ENCODE assay signal across 13 mouse cellular contexts in genomic region chr11:31810011-31810786, GRCm38 (mm10).
DNase-seq lines count a peak whose midpoint lies in the region; ATAC-seq and TF ChIP-seq lines count a peak whose summit lies in the region.
"Had no signal": no experiment of that assay in that cellular context is flagged by ENCODE, and none has a peak within 500 bp of the region (broad histone marks: within the 10 kb centered on the region; RNA-seq: fewer than 3 reads in every experiment).

No protein-coding gene starts in this region.

- no peaks in the 10 kb centered on the region for H3K27me3 ChIP-seq in hindbrain, embryonic 11.5 days (ENCODE audit: control insufficient read depth, insufficient read depth, low read length)
- no peaks in the 10 kb centered on the region for H3K27me3 ChIP-seq in hindbrain, postnatal 0 days (ENCODE audit: insufficient read depth, low read length)
- H3K27me3 ChIP-seq in midbrain, embryonic 13.5 days, result no peaks in the 10 kb centered on the region
- no peaks in the 10 kb centered on the region for H3K27me3 ChIP-seq in midbrain, postnatal 0 days (ENCODE audit: insufficient read depth, low read length)
- H3K27me3 ChIP-seq: hindbrain, embryonic 15.5 days had no signal

- H3K9me3 ChIP-seq in hindbrain, embryonic 11.5 days (ENCODE audit: control insufficient read depth, low read length), result no peaks in the 10 kb centered on the region
- H3K9me3 ChIP-seq in hindbrain, postnatal 0 days (ENCODE audit: low read length), result no peaks in the 10 kb centered on the region
- no peaks in the 10 kb centered on the region for H3K9me3 ChIP-seq in midbrain, embryonic 13.5 days
- no peaks in the 10 kb centered on the region for H3K9me3 ChIP-seq in midbrain, postnatal 0 days (ENCODE audit: low read length)
- H3K9me3 ChIP-seq: hindbrain, embryonic 15.5 days had no signal

- no peaks in the 10 kb centered on the region for H3K36me3 ChIP-seq in hindbrain, embryonic 11.5 days (ENCODE audit: control insufficient read depth, insufficient read depth, low read length)
- no peaks in the 10 kb centered on the region for H3K36me3 ChIP-seq in hindbrain, postnatal 0 days (ENCODE audit: insufficient read depth, low read length)
- H3K36me3 ChIP-seq in midbrain, embryonic 13.5 days, result no peaks in the 10 kb centered on the region
- H3K36me3 ChIP-seq in midbrain, postnatal 0 days (ENCODE audit: insufficient read depth, low read length), result no peaks in the 10 kb centered on the region
- H3K36me3 ChIP-seq: hindbrain, embryonic 15.5 days had no signal

- WGBS in hindbrain, embryonic 11.5 days, result 53% methylated on average over 7 of the region's 7 CpGs
- 57% methylated on average over 7 of the region's 7 CpGs for WGBS in hindbrain, postnatal 0 days
- 60% methylated on average over 7 of the region's 7 CpGs for WGBS in midbrain, embryonic 13.5 days
- 51% methylated on average over 7 of the region's 7 CpGs for WGBS in midbrain, postnatal 0 days

- 0 out of 2 replicates have a peak, but pooled peaks cover 2% of the 10 kb centered on the region for H3K4me1 ChIP-seq in hindbrain, embryonic 11.5 days (replicated peaks; ENCODE audit: control insufficient read depth, insufficient read depth, low read length)
- peaks cover 16% of the 10 kb centered on the region for H3K4me1 ChIP-seq in hindbrain, postnatal 0 days (ENCODE audit: insufficient read depth, low read length)
- no peaks in the 10 kb centered on the region; the same call in 1 of the 2 replicates for H3K4me1 ChIP-seq in midbrain, embryonic 13.5 days (replicated peaks)
- H3K4me1 ChIP-seq in midbrain, postnatal 0 days (ENCODE audit: insufficient read depth, low read length), result no peaks in the 10 kb centered on the region

- 0 out of 2 replicates have a peak, but pooled peaks have one; percentile 51 for ATAC-seq in hindbrain, embryonic 11.5 days (ENCODE audit: low FRiP score)
- ATAC-seq in hindbrain, postnatal 0 days, result no peak
- 0 out of 2 replicates have a peak, but pooled peaks have one; percentile 21 for ATAC-seq in midbrain, embryonic 13.5 days
- ATAC-seq in midbrain, postnatal 0 days (ENCODE audit: low FRiP score), result no peak

- H3K9ac ChIP-seq in hindbrain, embryonic 11.5 days (ENCODE audit: low read depth, low read length), result no peak overlapping the region
- no peak overlapping the region for H3K9ac ChIP-seq in hindbrain, postnatal 0 days (replicated peaks; ENCODE audit: low read length)
- no peak overlapping the region for H3K9ac ChIP-seq in midbrain, embryonic 13.5 days (replicated peaks)
- no peak overlapping the region for H3K9ac ChIP-seq in midbrain, postnatal 0 days (replicated peaks; ENCODE audit: low read length, poor library complexity, severe bottlenecking)
- H3K9ac ChIP-seq: hindbrain, embryonic 15.5 days had no signal

- H3K4me2 ChIP-seq in hindbrain, embryonic 11.5 days (replicated peaks; ENCODE audit: low read depth, low read length), result no peak overlapping the region
- no peak overlapping the region for H3K4me2 ChIP-seq in hindbrain, postnatal 0 days (ENCODE audit: low read depth, low read length)
- H3K4me2 ChIP-seq in midbrain, embryonic 13.5 days (replicated peaks), result no peak overlapping the region
- H3K4me2 ChIP-seq in midbrain, postnatal 0 days (ENCODE audit: low read depth, low read length, poor library complexity, severe bottlenecking), result no peak overlapping the region
- H3K4me2 ChIP-seq: hindbrain, embryonic 15.5 days had no signal

- peak; percentile 35 for DNase-seq in adrenal gland, postnatal 14 days
- no peak for DNase-seq in adrenal gland, adult 18-20 months (ENCODE audit: low spot score in 2 of 2)
- no peak for DNase-seq in hindbrain, embryonic 11.5 days (ENCODE audit: low spot score)
- DNase-seq in hindbrain, postnatal 0 days (ENCODE audit: low spot score), result no peak
- no peak for DNase-seq in midbrain, postnatal 0 days (ENCODE audit: low spot score)
- DNase-seq in thymus, adult 18-20 months, result no peak
- no peak for DNase-seq in urinary bladder, adult 18-20 months (ENCODE audit: low spot score in 2 of 2)
- DNase-seq: cerebellum, adult 11 months; kidney, postnatal 25 days; right cerebral cortex, postnatal 4 days; thymus, postnatal 36 days had no signal

- H3K27ac ChIP-seq in hindbrain, embryonic 11.5 days (ENCODE audit: low read depth, low read length), result no peak overlapping the region
- H3K27ac ChIP-seq in hindbrain, postnatal 0 days, result no peak overlapping the region
- no peak overlapping the region for H3K27ac ChIP-seq in midbrain, embryonic 13.5 days
- H3K27ac ChIP-seq in midbrain, postnatal 0 days (ENCODE audit: low read depth, low read length), result no peak overlapping the region
- H3K27ac ChIP-seq: hindbrain, embryonic 15.5 days had no signal

- H3K4me3 ChIP-seq in hindbrain, embryonic 11.5 days (ENCODE audit: low read depth, low read length), result no peak overlapping the region
- H3K4me3 ChIP-seq in hindbrain, postnatal 0 days (ENCODE audit: low read length), result no peak overlapping the region
- no peak overlapping the region for H3K4me3 ChIP-seq in midbrain, embryonic 13.5 days (replicated peaks)
- H3K4me3 ChIP-seq in midbrain, postnatal 0 days (ENCODE audit: low read depth, low read length), result no peak overlapping the region
- H3K4me3 ChIP-seq: hindbrain, embryonic 15.5 days had no signal

- TF ChIP-seq CTCF in hindbrain, postnatal 0 days (IDR thresholded peaks at IDR 0.05; ENCODE audit: low read depth), result no peak
- TF ChIP-seq CTCF in midbrain, postnatal 0 days (IDR thresholded peaks at IDR 0.05), result no peak

Comparison
In these comparisons a context has a peak if more than half of its experiments do, and no peak if none do; other contexts are left out.
1. ATAC-seq: peak in hindbrain, embryonic 11.5 days (single experiment) and midbrain, embryonic 13.5 days (single experiment); none in hindbrain, postnatal 0 days (single experiment) and midbrain, postnatal 0 days (single experiment).